Mouse (Mus musculus) hindbrain, embryonic 16.5 days (tissue): Measurements from ENCODE around the gene Lins1. TPM values are rescaled to one million over a fixed set of nuclear protein-coding genes. Genes with fewer than 3 reads are reported as not detected.
A peak's percentile ranks its signal among the peaks of the same experiment; 100 is the strongest.

Experiments used
- ATAC-seq: fragments of 200-750 bp; cut with Nextera tagmentation; 2 replicates; pipeline ENCODE4 v1.8.0; 2017; ENCODE audit warnings: moderate TSS enrichment, moderate library complexity
- H3K27ac ChIP-seq: fragments of 300-500 bp; sonication (generic); 2 replicates; pipeline ENCODE4 v1.5.1; 2014; ENCODE audit warnings: low read depth, mild to moderate bottlenecking, control low read depth, low read length, moderate library complexity
- H3K27me3 ChIP-seq: fragments of 300-500 bp; sonication (generic); replicated peaks from 2 replicates; pipeline ENCODE4 v1.6.1; 2014; ENCODE audit warnings: low read length; ENCODE audit not compliant: control insufficient read depth, insufficient read depth
- H3K36me3 ChIP-seq: fragments of 300-500 bp; sonication (generic); 2 replicates; pipeline ENCODE4 v1.6.1; 2014; ENCODE audit warnings: mild to moderate bottlenecking, low read length, moderate library complexity, mixed read lengths; ENCODE audit not compliant: control insufficient read depth, insufficient read depth
- H3K4me1 ChIP-seq: fragments of 300-500 bp; sonication (generic); 2 replicates; pipeline ENCODE4 v1.6.1; 2014; ENCODE audit warnings: low read depth, low read length; ENCODE audit not compliant: control insufficient read depth, insufficient read depth
- H3K4me2 ChIP-seq: fragments of 300-500 bp; sonication (generic); 2 replicates; pipeline ENCODE4 v1.6.1; 2014; ENCODE audit warnings: mild to moderate bottlenecking, low read length, control low read depth, moderate library complexity
- H3K4me3 ChIP-seq: fragments of 300-500 bp; sonication (generic); 2 replicates; pipeline ENCODE4 v1.5.1; 2014; ENCODE audit warnings: mild to moderate bottlenecking, low read length, control low read depth, moderate library complexity
- H3K9ac ChIP-seq: fragments of 300-500 bp; sonication (generic); 2 replicates; pipeline ENCODE4 v1.6.1; 2014; ENCODE audit warnings: low read depth, mild to moderate bottlenecking, control low read depth, low read length, moderate library complexity
- H3K9me3 ChIP-seq: fragments of 300-500 bp; sonication (generic); 2 replicates; pipeline ENCODE4 v1.6.1; 2014; ENCODE audit warnings: mild to moderate bottlenecking, low read length, moderate library complexity; ENCODE audit not compliant: control insufficient read depth
- WGBS: fragments of 180-500 bp; shearing (Covaris S2); extraction: QIAGEN DNeasy Blood & Tissue Kit; methylation state at CpG from one replicate; pipeline ENCODE4 v1.1.7; 2014; 5-methylcytosine and 5-hydroxymethylcytosine counted together
- polyA plus RNA-seq: library from polyadenylated mRNA; unstranded; fragments of >200 nt; fragmentation: Nextera tagmentation; extraction: Ambion mirVana; gene quantifications from 2 replicates; pipeline ENCODE4 v1.2.1, GENCODE M21; 2015

Gene Lins1
- polyA plus RNA-seq, 1 experiment from 2014 or later, result 16.2 TPM

GRCm38 (mm10) chr7:66661572-66661971, 28.1 kb upstream of the Lins1 start:
- Histone ChIP-seq H3K9me3 (no peaks in the 10 kb centered on the region), H3K27ac (no peak overlapping the region), H3K36me3 (no peaks in the 10 kb centered on the region), H3K4me2 (peak overlapping the region; percentile 42), H3K27me3 (no peaks in the 10 kb centered on the region), H3K4me3 (peak overlapping the region; percentile 17; the same call in 1 of the 2 replicates), H3K9ac (no peak overlapping the region), H3K4me1 (no peaks in the 10 kb centered on the region)
- peak; percentile 76 for ATAC-seq
- 22% methylated on average over 8 of the region's 8 CpGs for WGBS

GRCm38 (mm10) chr7:66663548-66663947, 26.1 kb upstream of the Lins1 start:
- Histone ChIP-seq H3K4me1 (no peaks in the 10 kb centered on the region), H3K9ac (no peak overlapping the region), H3K4me2 (no peak overlapping the region), H3K9me3 (peaks cover 5% of the 10 kb centered on the region), H3K27ac (no peak overlapping the region), H3K4me3 (no peak overlapping the region), H3K36me3 (peaks cover 5% of the 10 kb centered on the region; the same call in 1 of the 2 replicates), H3K27me3 (no peaks in the 10 kb centered on the region)
- no peak for ATAC-seq
- WGBS, result 91% methylated on average over 3 of the region's 3 CpGs

- no peak overlapping the region for H3K4me3 ChIP-seq
- no peak overlapping the region for H3K9ac ChIP-seq
- H3K36me3 ChIP-seq, result peaks cover 19% of the 10 kb centered on the region
- no peak overlapping the region for H3K4me2 ChIP-seq
- no peak for ATAC-seq
- H3K27ac ChIP-seq, result no peak overlapping the region
- peaks cover 10% of the 10 kb centered on the region for H3K9me3 ChIP-seq
- H3K27me3 ChIP-seq, result no peaks in the 10 kb centered on the region
- no peaks in the 10 kb centered on the region for H3K4me1 ChIP-seq
Measured at GRCm38 (mm10) chr7:66667064-66667463, 22.6 kb upstream of the Lins1 start.

- H3K4me1 ChIP-seq, result no peaks in the 10 kb centered on the region
- no peak overlapping the region for H3K9ac ChIP-seq
- ATAC-seq, result no peak
- H3K27ac ChIP-seq, result no peak overlapping the region
- H3K36me3 ChIP-seq, result peaks cover 51% of the 10 kb centered on the region
- WGBS, result 96% methylated on average over 2 of the region's 2 CpGs
- H3K4me3 ChIP-seq, result no peak overlapping the region
- H3K27me3 ChIP-seq, result no peaks in the 10 kb centered on the region
- H3K4me2 ChIP-seq, result no peak overlapping the region
- no peaks in the 10 kb centered on the region for H3K9me3 ChIP-seq
Measured at GRCm38 (mm10) chr7:66675800-66676199, 13.9 kb upstream of the Lins1 start.

- Histone ChIP-seq H3K27me3 (no peaks in the 10 kb centered on the region), H3K4me2 (no peak overlapping the region), H3K4me3 (no peak overlapping the region), H3K4me1 (no peaks in the 10 kb centered on the region), H3K9ac (no peak overlapping the region), H3K27ac (no peak overlapping the region), H3K36me3 (peaks cover 15% of the 10 kb centered on the region), H3K9me3 (no peaks in the 10 kb centered on the region)
- no peak for ATAC-seq
- 95% methylated on average over 5 of the region's 5 CpGs for WGBS
Measured at GRCm38 (mm10) chr7:66682119-66682863, 7.4 kb upstream of the Lins1 start.

GRCm38 (mm10) chr7:66688721-66689120, 968 bp upstream of the Lins1 start:
- H3K9ac ChIP-seq, result peak overlapping the region; percentile 88
- no peak; the same call in 1 of the 2 replicates for ATAC-seq
- H3K36me3 ChIP-seq, result no peaks in the 10 kb centered on the region; the same call in 1 of the 2 replicates
- H3K27me3 ChIP-seq, result no peaks in the 10 kb centered on the region
- peak overlapping the region; percentile 91 for H3K4me3 ChIP-seq
- H3K9me3 ChIP-seq, result no peaks in the 10 kb centered on the region
- H3K27ac ChIP-seq, result peak overlapping the region; percentile 75
- H3K4me2 ChIP-seq, result peak overlapping the region; percentile 79
- 1% methylated on average over 5 of the region's 5 CpGs for WGBS
- peaks cover 14% of the 10 kb centered on the region for H3K4me1 ChIP-seq

- peak within 1 kb of the TSS; percentile 91 for H3K4me3 ChIP-seq
- 1% methylated on average over 11 of the region's 18 CpGs for WGBS
- H3K9me3 ChIP-seq, result no peaks in the 10 kb centered on the region
- no peak for ATAC-seq
- no peaks in the 10 kb centered on the region; the same call in 1 of the 2 replicates for H3K36me3 ChIP-seq
- H3K4me1 ChIP-seq, result peaks cover 14% of the 10 kb centered on the region
- H3K4me2 ChIP-seq, result peak within 1 kb of the TSS; percentile 79
- H3K9ac ChIP-seq, result peak within 1 kb of the TSS; percentile 93
- H3K27me3 ChIP-seq, result no peaks in the 10 kb centered on the region
- H3K27ac ChIP-seq, result peak within 1 kb of the TSS; percentile 98
Measured at GRCm38 (mm10) chr7:66689294-66689619, 432 bp upstream of the Lins1 start, which contains the start of gene Asb7. Gene Asb7 (minus strand): TSS chr7:66689596.

- Histone ChIP-seq H3K4me3 (no peak overlapping the region), H3K9me3 (no peaks in the 10 kb centered on the region), H3K27ac (no peak overlapping the region), H3K9ac (no peak overlapping the region), H3K27me3 (no peaks in the 10 kb centered on the region), H3K4me1 (peaks cover 3% of the 10 kb centered on the region), H3K4me2 (no peak overlapping the region), H3K36me3 (no peaks in the 10 kb centered on the region)
- WGBS, result 72% methylated on average over 7 of the region's 7 CpGs
- no peak for ATAC-seq
Measured at GRCm38 (mm10) chr7:66694467-66694866, 4.8 kb downstream of the Lins1 start.

GRCm38 (mm10) chr7:66702721-66703120, 13.0 kb downstream of the Lins1 start:
- Histone ChIP-seq H3K9ac (no peak overlapping the region), H3K4me2 (no peak overlapping the region), H3K4me1 (no peaks in the 10 kb centered on the region), H3K9me3 (0 out of 2 replicates have a peak, but pooled peaks cover 3% of the 10 kb centered on the region), H3K4me3 (no peak overlapping the region), H3K27me3 (no peaks in the 10 kb centered on the region), H3K27ac (no peak overlapping the region), H3K36me3 (peaks cover 6% of the 10 kb centered on the region; the same call in 1 of the 2 replicates)
- ATAC-seq, result no peak
- 90% methylated on average over 7 of the region's 7 CpGs for WGBS
